Mouse (Mus musculus) layer of hippocampus, postnatal 36 days (tissue): ENCODE data around the gene Ccdc153. TPM values are rescaled to one million over a fixed set of nuclear protein-coding genes. Genes with fewer than 3 reads are reported as not detected.

Experiments used
- DNase-seq, 2 experiments: peaks; one replicate each; pipeline ENCODE4 v3.0.0; 2022
- total RNA-seq, 2 experiments: library from RNA; stranded (reverse); gene quantifications; 2 replicates each; pipeline ENCODE4 v1.2.3; 2021

Gene Ccdc153
- total RNA-seq, 2 experiments from 2014 or later, result 1.3 to 2.4 TPM

- DNase-seq, result no peak
Observed at GRCm38 (mm10) chr9:44240911-44241310, 435 bp downstream of the Ccdc153 start.

DNA sequence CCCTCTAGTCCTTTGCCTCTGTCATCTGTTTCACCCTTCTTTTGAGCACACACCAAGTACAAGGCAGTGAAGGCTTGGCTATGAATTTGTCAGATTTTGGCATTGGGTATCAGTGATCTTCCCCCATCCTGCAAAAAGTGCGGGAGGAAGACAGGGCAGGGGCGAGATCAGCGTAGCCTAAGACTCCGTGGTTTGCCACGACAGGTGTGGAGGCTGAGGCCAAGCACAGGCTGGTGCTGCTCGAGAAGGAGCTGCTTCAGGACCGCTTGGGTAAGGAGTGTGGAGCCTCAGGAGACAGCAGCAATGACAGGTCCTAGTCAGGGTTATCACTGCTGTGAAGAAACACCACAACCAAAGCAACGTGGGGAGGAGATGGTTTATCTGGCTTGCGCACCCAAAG lies 942 bp downstream of the Ccdc153 start:
- DNase-seq, result no peak

DNA sequence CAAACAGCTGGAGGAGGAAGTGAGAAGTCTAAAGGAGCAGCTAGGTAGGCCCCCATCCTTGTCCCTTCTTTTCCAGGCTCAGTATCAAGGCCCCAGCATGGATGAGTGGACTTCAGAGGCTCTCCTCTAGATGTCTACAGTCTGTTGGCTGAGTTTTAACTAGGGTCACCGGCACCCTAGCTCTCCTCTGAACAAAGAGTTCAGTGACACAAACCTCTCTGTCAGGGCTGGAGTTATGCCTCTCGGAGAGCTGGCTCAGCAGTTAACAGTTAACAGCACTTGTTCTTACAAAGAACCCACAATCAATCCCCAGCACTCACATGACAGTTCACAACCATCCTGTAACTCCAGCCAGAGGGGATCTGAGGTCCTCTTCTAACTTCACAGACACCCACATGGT lies 3.1 kb downstream of the Ccdc153 start:
- DNase-seq, result no peak

DNA sequence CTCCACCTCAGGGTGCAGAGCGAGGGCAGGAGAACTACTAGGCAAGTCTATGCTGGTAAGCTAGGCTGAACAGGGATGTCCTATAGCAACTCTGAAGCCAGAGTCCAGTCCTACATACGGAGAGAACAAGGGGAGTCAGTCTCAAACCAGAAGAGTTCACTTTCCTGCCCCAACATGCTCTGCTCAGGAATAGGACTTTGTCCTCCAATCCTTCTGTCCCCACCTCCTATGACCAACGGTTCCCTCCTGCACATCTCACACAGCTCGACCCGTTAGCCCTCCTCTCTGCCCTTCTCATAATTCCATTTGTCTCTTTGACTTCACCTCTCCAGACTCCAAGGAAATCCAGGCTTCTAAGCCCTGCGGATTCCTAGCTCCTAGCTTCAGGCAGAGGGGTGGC lies 7.4 kb downstream of the Ccdc153 start:
- no peak for DNase-seq

GRCm38 (mm10) chr9:44249181-44250146 lies 9.0 kb downstream of the Ccdc153 start:
- DNase-seq, result peak; percentile 62 to 68

GRCm38 (mm10) chr9:44250445-44250844 lies 10.0 kb downstream of the Ccdc153 start:
- peak in 1 of 2 experiments; percentile 50 for DNase-seq

DNA sequence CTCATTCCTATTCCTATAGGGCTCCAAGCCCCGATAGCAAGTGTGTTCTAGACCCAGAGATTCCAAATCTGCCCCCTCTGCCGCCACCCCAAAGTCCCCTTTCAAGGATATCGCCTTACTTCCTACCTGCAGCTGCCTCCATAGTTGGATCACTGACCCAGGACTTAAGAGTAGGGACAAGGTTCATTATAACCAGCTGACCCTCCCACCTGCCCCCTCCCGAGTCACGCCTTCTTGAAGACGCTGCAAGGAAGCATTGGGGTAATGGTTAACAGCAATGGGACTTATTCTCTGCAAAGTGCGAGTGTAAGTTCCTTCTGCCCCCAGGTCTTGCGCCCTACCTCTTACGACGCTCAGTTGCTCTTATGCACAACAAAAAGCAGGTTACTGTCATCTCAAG lies 10.8 kb downstream of the Ccdc153 start, which contains the start of gene Pdzd3:
Gene Pdzd3 (minus strand): TSS at position 158 of the 400 bp plus-strand sequence.
- no peak for DNase-seq

GRCm38 (mm10) chr9:44253441-44253840 lies 13.0 kb downstream of the Ccdc153 start:
- DNase-seq, result no peak

GRCm38 (mm10) chr9:44254508-44255135 lies 14.1 kb downstream of the Ccdc153 start:
- DNase-seq, result no peak

GRCm38 (mm10) chr9:44255136-44255521 lies 14.7 kb downstream of the Ccdc153 start:
- DNase-seq, result no peak

DNA sequence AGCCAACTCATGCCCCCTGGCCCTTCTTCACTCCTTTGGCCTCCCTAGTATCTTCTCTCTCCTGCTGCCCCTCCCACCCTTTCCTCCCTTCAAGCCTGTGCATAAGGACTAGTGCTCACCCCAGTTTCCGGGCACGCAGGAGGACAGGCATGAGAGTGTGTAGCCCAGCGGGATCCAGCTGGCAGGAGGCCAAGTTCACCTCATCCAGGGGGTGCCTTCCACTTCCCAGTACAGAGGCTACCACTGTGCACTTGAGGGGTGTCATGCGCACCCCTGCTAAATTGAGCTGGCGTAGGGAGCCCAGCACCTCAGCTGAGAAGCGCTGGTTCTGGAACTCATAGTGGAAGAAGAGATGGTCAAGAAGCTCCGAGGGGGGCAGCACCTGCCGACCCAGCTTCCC lies 15.7 kb downstream of the Ccdc153 start:
- no peak for DNase-seq

GRCm38 (mm10) chr9:44259014-44259413 lies 18.5 kb downstream of the Ccdc153 start:
- no peak for DNase-seq

DNA sequence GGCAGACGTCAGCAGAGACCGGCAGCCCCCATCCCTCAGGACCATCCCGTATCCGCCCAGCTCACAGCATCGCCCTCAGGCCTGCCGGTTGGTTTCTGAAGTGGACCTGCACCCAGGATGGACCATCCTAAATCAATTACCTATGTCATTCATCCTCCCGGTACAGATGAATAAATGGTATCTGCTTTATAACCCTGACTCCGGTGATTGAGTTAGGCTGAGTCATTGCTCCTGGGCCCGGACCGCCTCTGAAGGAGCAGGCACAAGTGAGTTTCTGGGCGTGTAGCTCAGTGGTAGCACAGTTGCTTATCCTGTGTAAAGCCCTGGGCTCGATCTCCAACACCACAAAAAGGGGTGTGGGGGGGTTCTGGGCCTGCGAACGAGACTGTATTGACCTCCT lies 20.9 kb downstream of the Ccdc153 start:
- DNase-seq, result no peak

DNA sequence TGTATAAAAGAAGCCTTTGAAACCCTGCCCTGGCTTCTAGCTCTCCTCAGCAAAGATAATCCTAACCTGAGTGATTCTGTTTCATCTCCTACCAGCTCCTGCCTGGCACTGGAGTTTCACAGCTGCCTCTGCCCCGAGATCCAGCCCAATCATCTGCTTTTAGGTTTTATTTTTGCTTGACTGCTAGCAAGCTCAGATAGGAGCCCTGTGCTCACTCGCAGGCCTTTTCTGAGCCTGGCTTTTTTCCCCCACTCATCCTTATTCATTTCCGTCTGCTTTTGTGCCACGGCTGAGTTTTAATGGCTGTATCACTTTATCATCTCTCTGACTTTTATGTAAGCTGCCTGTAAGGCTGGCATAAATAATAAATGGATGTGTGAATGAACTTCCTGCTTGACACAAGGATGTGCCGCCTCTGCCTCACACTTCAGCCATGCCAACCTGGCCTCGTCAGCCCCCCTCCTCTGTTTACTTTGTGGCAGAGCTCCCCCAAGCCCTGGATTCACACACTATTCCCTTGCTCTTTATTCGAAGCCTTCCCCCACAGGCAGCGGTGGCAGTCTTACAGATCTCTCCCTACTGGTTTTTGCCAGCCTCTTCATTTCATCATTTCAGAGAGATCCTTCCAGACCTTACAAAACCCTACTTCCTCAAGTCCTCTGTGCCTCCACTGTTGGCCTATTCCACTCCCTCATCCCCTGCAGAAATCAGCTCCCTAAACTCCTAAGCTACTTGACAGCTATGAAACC lies 26.2 kb downstream of the Ccdc153 start:
- DNase-seq, result no peak

GRCm38 (mm10) chr9:44267319-44268026 lies 27.0 kb downstream of the Ccdc153 start:
- no peak for DNase-seq

GRCm38 (mm10) chr9:44268027-44268360 lies 27.5 kb downstream of the Ccdc153 start:
- DNase-seq, result peak; percentile 78 to 84

DNA sequence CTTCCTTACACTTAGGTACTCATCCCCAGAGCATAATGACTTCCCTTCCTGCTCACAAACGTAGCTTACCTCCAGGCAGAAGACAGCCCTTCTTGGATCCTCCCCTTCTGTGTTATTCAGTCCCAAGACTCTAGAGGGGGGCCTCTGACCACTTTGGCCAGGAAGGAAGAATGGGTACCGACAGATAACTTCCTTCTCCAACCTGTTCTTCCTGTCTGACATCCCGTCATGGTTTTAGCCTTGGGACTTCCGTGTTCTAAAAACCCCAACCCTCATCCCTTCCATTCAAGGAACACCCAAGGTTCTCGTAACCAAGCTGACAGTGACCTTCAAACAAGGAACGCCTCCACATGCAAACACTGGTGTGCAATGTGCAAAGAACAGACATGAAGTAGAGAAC lies 28.0 kb downstream of the Ccdc153 start, which contains the start of gene Nlrx1:
Gene Nlrx1 (minus strand): TSS at position 168 of the 400 bp plus-strand sequence.
- DNase-seq, result no peak

DNA sequence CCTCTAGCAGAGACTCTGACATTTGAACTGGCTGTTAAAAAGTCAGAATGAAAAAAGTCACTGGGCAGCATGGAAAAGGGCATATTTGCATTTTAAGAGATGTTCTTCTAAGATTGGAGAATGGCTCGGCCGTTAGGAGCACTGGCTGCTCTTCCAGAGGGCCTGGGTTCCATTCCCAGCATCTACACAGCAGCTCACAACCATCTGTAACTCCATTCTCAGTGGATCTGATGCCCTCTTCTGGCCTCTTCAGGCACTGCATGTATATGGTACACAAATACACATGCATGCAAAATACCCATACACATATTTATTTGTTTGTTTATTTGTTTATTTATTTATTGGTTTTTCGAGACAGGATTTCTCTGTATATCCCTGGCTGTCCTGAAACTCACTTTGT lies 28.6 kb downstream of the Ccdc153 start:
- no peak for DNase-seq

GRCm38 (mm10) chr9:44269973-44270372 lies 29.5 kb downstream of the Ccdc153 start:
- DNase-seq, result no peak

GRCm38 (mm10) chr9:44283183-44283582 lies 42.7 kb downstream of the Ccdc153 start:
- no peak for DNase-seq

GRCm38 (mm10) chr9:44286256-44286850 lies 45.9 kb downstream of the Ccdc153 start:
- DNase-seq, result no peak

DNA sequence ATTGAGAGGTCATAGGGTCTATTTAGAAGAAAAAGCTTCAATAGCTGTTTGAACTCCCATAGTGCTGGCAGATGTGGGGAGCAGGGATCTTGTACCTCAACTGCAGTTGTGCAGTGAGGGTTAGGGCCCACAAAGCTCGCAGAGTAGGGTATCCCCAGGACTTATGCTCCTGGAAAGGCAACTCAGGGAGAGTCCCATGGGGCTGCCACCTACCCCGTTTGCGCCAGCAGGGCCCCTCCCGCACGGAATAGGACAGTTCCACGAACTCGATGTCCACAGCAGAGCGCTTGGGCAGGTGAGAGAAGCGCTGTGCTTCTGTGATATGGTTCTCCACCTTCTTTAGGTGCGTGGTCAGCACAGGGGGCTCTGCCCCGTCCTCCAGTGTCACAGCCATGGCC lies 46.5 kb downstream of the Ccdc153 start:
- no peak for DNase-seq
